Mouse (Mus musculus): ENCODE measurements at regions not wholly inside any gene's neighbourhood (a gene's known extent, or its start where the extent isn't known, plus 50 kb on each side); places are given as distances from the start of the nearest gene placed in this dataset.
"Not testable (repeated sequence)": the region's sequence is repeated elsewhere in the genome, so short reads cannot be mapped to it uniquely, and the experiment has no call there.

GRCm38 (mm10) chr7:64001611-64002111 lies 62.9 kb upstream of the Klf13 start:
- Histone ChIP-seq H3K36me3 (replicated peaks) (no peaks in the 10 kb centered on the region), H3K4me1 (no peaks in the 10 kb centered on the region; the same call in 1 of the 2 replicates), H3K27ac (replicated peaks) (no peak overlapping the region), H3K4me3 (no peak overlapping the region), H3K27me3 (replicated peaks; ENCODE audit: low read depth, poor library complexity, severe bottlenecking) (no peaks in the 10 kb centered on the region), H3K9me3 (no peaks in the 10 kb centered on the region)
- 64% methylated on average over 9 of the region's 9 CpGs for WGBS
- no peak for DNase-seq (ENCODE audit: low spot score)

GRCm38 (mm10) chr7:63998995-63999960 lies 60.6 kb upstream of the Klf13 start:
- WGBS = 72% methylated on average over 6 of the region's 6 CpGs
- Histone ChIP-seq H3K9me3 (no peaks in the 10 kb centered on the region), H3K4me3 (no peak overlapping the region), H3K27ac (replicated peaks) (no peak overlapping the region), H3K27me3 (replicated peaks; ENCODE audit: low read depth, poor library complexity, severe bottlenecking) (no peaks in the 10 kb centered on the region), H3K36me3 (replicated peaks) (no peaks in the 10 kb centered on the region), H3K4me1 (no peaks in the 10 kb centered on the region; the same call in 1 of the 2 replicates)
- no peak for DNase-seq (ENCODE audit: low spot score)

GRCm38 (mm10) chr7:63997997-63998396 lies 59.3 kb upstream of the Klf13 start:
- no peak overlapping the region for H3K4me3 ChIP-seq
- no peaks in the 10 kb centered on the region for H3K36me3 ChIP-seq (replicated peaks)
- no peaks in the 10 kb centered on the region for H3K9me3 ChIP-seq
- 84% methylated on average over 3 of the region's 3 CpGs for WGBS
- H3K27me3 ChIP-seq (replicated peaks; ENCODE audit: low read depth, poor library complexity, severe bottlenecking) = no peaks in the 10 kb centered on the region
- no peak overlapping the region for H3K27ac ChIP-seq (replicated peaks)
- DNase-seq (ENCODE audit: low spot score) = no peak
- H3K4me1 ChIP-seq = no peaks in the 10 kb centered on the region; the same call in 1 of the 2 replicates

- no peak overlapping the region for H3K27ac ChIP-seq (replicated peaks)
- H3K4me1 ChIP-seq = no peaks in the 10 kb centered on the region; the same call in 1 of the 2 replicates
- no peaks in the 10 kb centered on the region for H3K27me3 ChIP-seq (replicated peaks; ENCODE audit: low read depth, poor library complexity, severe bottlenecking)
- no peaks in the 10 kb centered on the region for H3K9me3 ChIP-seq
- no peaks in the 10 kb centered on the region for H3K36me3 ChIP-seq (replicated peaks)
- DNase-seq (ENCODE audit: low spot score) = no peak
- 89% methylated on average over 6 of the region's 6 CpGs for WGBS
- H3K4me3 ChIP-seq = no peak overlapping the region
Measured at GRCm38 (mm10) chr7:63996581-63997098, 57.9 kb upstream of the Klf13 start.

- H3K9me3 ChIP-seq = no peaks in the 10 kb centered on the region
- H3K27me3 ChIP-seq (replicated peaks; ENCODE audit: low read depth, poor library complexity, severe bottlenecking) = no peaks in the 10 kb centered on the region
- no peaks in the 10 kb centered on the region for H3K36me3 ChIP-seq (replicated peaks)
- no peak overlapping the region for H3K27ac ChIP-seq (replicated peaks)
- 88% methylated on average over 3 of the region's 3 CpGs for WGBS
- DNase-seq (ENCODE audit: low spot score) = no peak
- H3K4me3 ChIP-seq = no peak overlapping the region
- H3K4me1 ChIP-seq = no peaks in the 10 kb centered on the region; the same call in 1 of the 2 replicates
Measured at GRCm38 (mm10) chr7:63995255-63995980, 56.7 kb upstream of the Klf13 start.

DNA sequence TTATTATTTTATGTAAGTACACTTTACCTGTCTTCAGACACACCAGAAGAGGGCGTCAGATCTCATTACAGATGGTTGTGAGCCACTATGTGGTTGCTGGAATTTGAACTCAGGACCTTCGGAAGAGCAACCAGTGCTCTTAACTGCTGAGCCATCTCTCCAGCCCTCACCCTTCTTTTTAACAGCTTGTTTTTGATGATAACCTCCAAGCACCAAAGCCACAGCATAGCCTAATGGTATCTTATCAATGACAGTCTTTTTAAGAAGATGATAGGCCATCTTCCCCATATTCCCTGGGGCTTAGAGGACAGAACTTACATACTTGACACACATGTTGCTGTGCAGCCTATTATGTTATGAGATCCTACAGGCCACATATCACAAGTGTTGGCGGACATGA lies 56.1 kb upstream of the Klf13 start:
- not testable (repeated sequence) for H3K36me3 ChIP-seq (replicated peaks); H3K27me3 ChIP-seq (replicated peaks; ENCODE audit: low read depth, poor library complexity, severe bottlenecking)
- WGBS = 79% methylated on average over 3 of the region's 3 CpGs

GRCm38 (mm10) chr7:63992155-63992554 lies 53.4 kb upstream of the Klf13 start:
- no peaks in the 10 kb centered on the region for H3K9me3 ChIP-seq
- H3K4me3 ChIP-seq = no peak overlapping the region
- no peak overlapping the region for H3K27ac ChIP-seq (replicated peaks)
- H3K27me3 ChIP-seq (replicated peaks; ENCODE audit: low read depth, poor library complexity, severe bottlenecking) = no peaks in the 10 kb centered on the region
- no peaks in the 10 kb centered on the region for H3K36me3 ChIP-seq (replicated peaks)
- 94% methylated on average over 13 of the region's 13 CpGs for WGBS
- no peak for DNase-seq (ENCODE audit: low spot score)
- peaks cover 7% of the 10 kb centered on the region for H3K4me1 ChIP-seq

More for the DNA sequence above, 56.1 kb upstream of the Klf13 start:
- H3K4me1 ChIP-seq; H3K27ac ChIP-seq (replicated peaks); DNase-seq (ENCODE audit: low spot score); H3K4me3 ChIP-seq; H3K9me3 ChIP-seq: not testable (repeated sequence)

DNA sequence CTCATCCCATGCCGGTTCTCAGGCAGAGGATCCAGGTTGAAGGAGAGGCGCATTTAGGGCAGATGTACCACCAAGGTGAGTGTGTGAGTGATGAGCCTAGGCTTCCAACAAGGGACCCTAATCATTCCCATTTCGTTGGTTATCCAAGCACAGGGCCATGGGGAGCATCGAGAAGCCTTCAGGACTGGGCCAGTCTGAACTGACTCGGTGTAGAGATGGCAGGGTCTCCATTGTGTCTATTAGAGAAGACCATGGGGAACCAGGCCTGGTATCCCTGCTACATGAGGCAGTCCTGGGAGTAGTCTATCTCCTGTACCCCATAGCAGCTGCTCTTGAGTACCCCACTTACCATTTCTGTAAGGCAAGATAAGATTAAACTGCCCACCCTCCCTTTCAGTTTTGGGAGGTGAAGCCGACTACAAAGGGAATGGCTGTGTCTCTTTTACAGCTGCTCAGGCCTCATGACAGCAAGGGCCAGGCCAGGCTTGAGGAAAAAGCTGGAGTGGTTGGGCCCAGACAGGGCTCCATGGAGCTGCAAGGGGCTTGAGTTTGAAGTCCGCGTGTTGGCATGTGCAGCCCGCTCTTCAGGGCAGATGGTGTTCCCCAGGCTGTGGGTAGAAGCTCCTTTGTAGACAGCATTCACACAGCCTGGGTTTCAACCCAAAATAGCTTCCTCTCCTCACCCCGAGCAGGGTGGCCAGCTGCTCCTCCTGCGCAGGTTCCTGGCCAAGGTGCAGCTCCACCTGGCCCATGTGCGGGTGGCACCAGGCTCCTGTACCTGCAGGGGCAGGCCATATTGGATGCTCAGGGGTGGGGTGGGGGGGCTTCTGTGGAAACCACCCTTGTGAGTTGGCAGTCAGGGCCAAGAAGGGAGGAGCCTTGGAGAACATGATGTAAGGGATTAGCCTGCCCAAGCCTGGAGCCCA lies 52.6 kb upstream of the Klf13 start:
- WGBS = 90% methylated on average over 12 of the region's 12 CpGs
- Histone ChIP-seq H3K27ac (replicated peaks) (no peak overlapping the region), H3K36me3 (replicated peaks) (no peaks in the 10 kb centered on the region), H3K9me3 (no peaks in the 10 kb centered on the region), H3K4me3 (no peak overlapping the region), H3K4me1 (peaks cover 15% of the 10 kb centered on the region), H3K27me3 (replicated peaks; ENCODE audit: low read depth, poor library complexity, severe bottlenecking) (no peaks in the 10 kb centered on the region)
- DNase-seq (ENCODE audit: low spot score) = no peak

- H3K27me3 ChIP-seq (replicated peaks; ENCODE audit: low read depth, poor library complexity, severe bottlenecking) = no peaks in the 10 kb centered on the region
- H3K4me3 ChIP-seq = no peak overlapping the region
- H3K27ac ChIP-seq (replicated peaks) = no peak overlapping the region
- WGBS = 82% methylated on average over 8 of the region's 8 CpGs
- DNase-seq (ENCODE audit: low spot score) = no peak
- H3K36me3 ChIP-seq (replicated peaks) = no peaks in the 10 kb centered on the region
- no peaks in the 10 kb centered on the region for H3K9me3 ChIP-seq
- H3K4me1 ChIP-seq = peaks cover 20% of the 10 kb centered on the region
Measured at GRCm38 (mm10) chr7:63990312-63991028, 51.8 kb upstream of the Klf13 start.

- no peak overlapping the region for H3K4me3 ChIP-seq
- H3K36me3 ChIP-seq (replicated peaks) = no peaks in the 10 kb centered on the region
- peaks cover 20% of the 10 kb centered on the region for H3K4me1 ChIP-seq
- DNase-seq (ENCODE audit: low spot score) = no peak
- H3K27ac ChIP-seq (replicated peaks) = no peak overlapping the region
- H3K27me3 ChIP-seq (replicated peaks; ENCODE audit: low read depth, poor library complexity, severe bottlenecking) = no peaks in the 10 kb centered on the region
- H3K9me3 ChIP-seq = no peaks in the 10 kb centered on the region
Measured at GRCm38 (mm10) chr7:63989736-63990135, 51.0 kb upstream of the Klf13 start.

Measured in embryonic facial prominence, embryonic 10.5 days (tissue).